Comparison of ENCODE assay signal across 8 mouse cellular contexts in genomic region chr7:67373584-67373960, GRCm38 (mm10). TPM values are rescaled to one million over a fixed set of nuclear protein-coding genes. Genes with fewer than 3 reads are reported as not detected.
A peak's percentile ranks its signal among the peaks of the same experiment; 100 is the strongest.
DNase-seq lines count a peak whose midpoint lies in the region; ATAC-seq and TF ChIP-seq lines count a peak whose summit lies in the region.

No protein-coding gene starts in this region.

- H3K27me3 ChIP-seq in heart, embryonic 11.5 days (ENCODE audit: control insufficient read depth, insufficient read depth, low read length), result no peaks in the 10 kb centered on the region
- H3K27me3 ChIP-seq in CH12.LX (replicated peaks), result no peaks in the 10 kb centered on the region
- no peaks in the 10 kb centered on the region; the same call in 1 of the 2 replicates for H3K27me3 ChIP-seq in forebrain, embryonic 16.5 days (replicated peaks; ENCODE audit: control insufficient read depth, insufficient read depth, low read length)
- no peaks in the 10 kb centered on the region for H3K27me3 ChIP-seq in liver, postnatal 0 days (ENCODE audit: insufficient read depth, low read length)

- no peak for TF ChIP-seq EP300 in CH12.LX (IDR thresholded peaks at IDR 0.05; ENCODE audit: low read length)
- no peak for TF ChIP-seq EP300 in liver, postnatal 0 days (IDR thresholded peaks at IDR 0.05; ENCODE audit: low read depth)

- no peak for TF ChIP-seq POLR2A in CH12.LX (IDR thresholded peaks at IDR 0.05; ENCODE audit: low read depth, low read length)

- H3K79me2 ChIP-seq in CH12.LX (replicated peaks; ENCODE audit: control insufficient read depth, extremely low read depth, insufficient read depth, poor library complexity, severe bottlenecking), result peaks cover 25% of the 10 kb centered on the region

- no peak for TF ChIP-seq CTCF in CH12.LX (conservative IDR thresholded peaks at IDR 0.05 in 1 of 2, IDR thresholded peaks at IDR 0.05 in 1 of 2; ENCODE audit: low read depth in 2 of 2, low read length in 2 of 2)
- TF ChIP-seq CTCF in liver, postnatal 0 days (IDR thresholded peaks at IDR 0.05; ENCODE audit: low read depth), result no peak

- peak overlapping the region; percentile 91 for H3K9ac ChIP-seq in heart, embryonic 11.5 days (ENCODE audit: low read depth, low read length)
- H3K9ac ChIP-seq in CH12.LX (ENCODE audit: insufficient read depth, low read depth), result peak overlapping the region; percentile 94
- H3K9ac ChIP-seq in forebrain, embryonic 16.5 days (replicated peaks; ENCODE audit: low read depth, low read length), result peak overlapping the region; percentile 99
- H3K9ac ChIP-seq in liver, postnatal 0 days (replicated peaks), result peak overlapping the region; percentile 99

- H3K4me1 ChIP-seq in heart, embryonic 11.5 days (ENCODE audit: control insufficient read depth, insufficient read depth, low read length), result peaks cover 29% of the 10 kb centered on the region
- peaks cover 11 to 18% of the 10 kb centered on the region in 2 experiments for H3K4me1 ChIP-seq in CH12.LX (ENCODE audit: control insufficient read depth in 1 of 2, insufficient read depth in 2 of 2)
- H3K4me1 ChIP-seq in forebrain, embryonic 16.5 days (replicated peaks; ENCODE audit: control insufficient read depth, insufficient read depth, low read length), result peaks cover 13% of the 10 kb centered on the region
- H3K4me1 ChIP-seq in liver, postnatal 0 days (ENCODE audit: insufficient read depth), result peaks cover 16% of the 10 kb centered on the region

- in situ Hi-C loops in CH12.LX (cut with MboI; ENCODE audit: low pct_ligation_motif_present, low pct_unique_long_range_greater_than_20kb, low sequenced_read_pairs), result loop anchor here (10.0 to 25.0 kb wide), 3 partner anchors 51 to 136 kb away; no protein-coding TSS in a partner anchor

- TF ChIP-seq RAD21 in CH12.LX (IDR thresholded peaks at IDR 0.05; ENCODE audit: low read depth, low read length), result no peak

- no peak for DNase-seq in heart, adult 9 months (ENCODE audit: low spot score in 2 of 2)
- no peak for DNase-seq in CH12.LX (ENCODE audit: extremely low read depth)
- DNase-seq in liver, postnatal 0 days, result no peak
- DNase-seq in cerebellum, postnatal 4 days (ENCODE audit: low spot score in 2 of 2), result no peak
- DNase-seq in spleen, postnatal 4 days (ENCODE audit: low spot score in 2 of 2), result no peak
- no peak for DNase-seq in left cerebral cortex, adult 11 months (ENCODE audit: low spot score)

- dilution Hi-C loops in CH12.LX (cut with MboI; ENCODE audit: extremely low pct_ligation_motif_present, extremely low pct_unique_long_range_greater_than_20kb, low sequenced_read_pairs), result no loop called here

- no peaks in the 10 kb centered on the region for H3K36me3 ChIP-seq in heart, embryonic 11.5 days (ENCODE audit: control insufficient read depth, insufficient read depth, low read length)
- no peaks in the 10 kb centered on the region for H3K36me3 ChIP-seq in CH12.LX (replicated peaks in 1 of 2; ENCODE audit: control insufficient read depth in 1 of 2, insufficient read depth in 1 of 2, low read length in 1 of 2)
- H3K36me3 ChIP-seq in forebrain, embryonic 16.5 days (ENCODE audit: control insufficient read depth, insufficient read depth), result no peaks in the 10 kb centered on the region
- H3K36me3 ChIP-seq in liver, postnatal 0 days (replicated peaks; ENCODE audit: insufficient read depth, low read length), result no peaks in the 10 kb centered on the region

- H3K27ac ChIP-seq in heart, embryonic 11.5 days (ENCODE audit: low read depth, low read length), result peak overlapping the region; percentile 100
- H3K27ac ChIP-seq in CH12.LX (ENCODE audit: insufficient read depth, low read depth), result peak overlapping the region; percentile 97
- peak overlapping the region; percentile 98 for H3K27ac ChIP-seq in forebrain, embryonic 16.5 days (ENCODE audit: low read length)
- peak overlapping the region; percentile 97 for H3K27ac ChIP-seq in liver, postnatal 0 days (ENCODE audit: low read depth)

- H3K4me2 ChIP-seq in heart, embryonic 11.5 days, result peak overlapping the region; percentile 93
- H3K4me2 ChIP-seq in CH12.LX (ENCODE audit: insufficient read depth, low read depth, poor library complexity, severe bottlenecking), result peak overlapping the region; percentile 89
- peak overlapping the region; percentile 99 for H3K4me2 ChIP-seq in forebrain, embryonic 16.5 days (ENCODE audit: low read length)
- peak overlapping the region; percentile 91 for H3K4me2 ChIP-seq in liver, postnatal 0 days (ENCODE audit: low read depth, low read length)

- no peak for ATAC-seq in heart, embryonic 11.5 days (replicated peaks; ENCODE audit: insufficient number of reproducible peaks, low FRiP score, low TSS enrichment)
- peak; percentile 9; the same call in 1 of the 2 replicates for ATAC-seq in forebrain, embryonic 16.5 days
- no peak for ATAC-seq in liver, postnatal 0 days

- peak overlapping the region; percentile 65 for H3K4me3 ChIP-seq in heart, embryonic 11.5 days (ENCODE audit: low read depth, low read length)
- peak overlapping the region; percentile 32 to 94 (median 93) for H3K4me3 ChIP-seq in CH12.LX (replicated peaks in 1 of 3; ENCODE audit: low read depth in 2 of 3, low read length in 2 of 3, poor library complexity in 1 of 3)
- peak overlapping the region; percentile 71 for H3K4me3 ChIP-seq in forebrain, embryonic 16.5 days (replicated peaks; ENCODE audit: low read length)
- peak overlapping the region; percentile 93 for H3K4me3 ChIP-seq in liver, postnatal 0 days (ENCODE audit: low read depth, low read length)

- no peaks in the 10 kb centered on the region for H3K9me3 ChIP-seq in heart, embryonic 11.5 days (replicated peaks; ENCODE audit: control insufficient read depth, low read length)
- no peaks in the 10 kb centered on the region for H3K9me3 ChIP-seq in CH12.LX (replicated peaks; ENCODE audit: low read length)
- H3K9me3 ChIP-seq in forebrain, embryonic 16.5 days (ENCODE audit: control insufficient read depth, low read length), result no peaks in the 10 kb centered on the region
- H3K9me3 ChIP-seq in liver, postnatal 0 days (ENCODE audit: low read length), result no peaks in the 10 kb centered on the region

- 23% methylated on average over 6 of the region's 6 CpGs for WGBS in heart, embryonic 11.5 days (ENCODE audit: insufficient replicate concordance)
- 31% methylated on average over 6 of the region's 6 CpGs for WGBS in forebrain, embryonic 16.5 days
- WGBS in liver, postnatal 0 days (ENCODE audit: insufficient replicate concordance), result 14% methylated on average over 6 of the region's 6 CpGs

TF ChIP-seq in CH12.LX, 34 proteins besides CTCF, POLR2A, EP300 and RAD21:
- TF ChIP-seq MAX (IDR thresholded peaks at IDR 0.05; ENCODE audit: low read length) (no peak), ZKSCAN1 (IDR thresholded peaks at IDR 0.05; ENCODE audit: borderline replicate concordance, low read depth, low read length) (no peak), UBTF (IDR thresholded peaks at IDR 0.05; ENCODE audit: low read depth, low read length) (no peak)

RNA-seq across cellular contexts. Expression of gene Mef2a, which starts 0.9 kb away (rescaled TPM):
- 66.4 and 72.5 TPM in 2 replicates for polyA plus RNA-seq in heart, embryonic 11.5 days (2014; fragmentation: Nextera tagmentation; extraction: Ambion mirVana)
- total RNA-seq in CH12.LX (2012; rRNA removed), result 42.2 and 43.5 TPM in 2 replicates
- total RNA-seq in CH12.LX (2014; rRNA removed), result 36.7 and 40.1 TPM in 2 replicates
- 94.6 and 100 TPM in 2 replicates for polyA plus RNA-seq in CH12.LX (2012; ENCODE audit: insufficient read length, low read depth)
- polyA plus RNA-seq in forebrain, embryonic 16.5 days (2015; fragmentation: Nextera tagmentation; extraction: Ambion mirVana), result 43.8 and 45.0 TPM in 2 replicates
- 10.3 and 10.7 TPM in 2 replicates for polyA plus RNA-seq in liver, postnatal 0 days (2015; fragmentation: Nextera tagmentation; extraction: Ambion mirVana)
